Comparison of ENCODE assay signal across 8 mouse cellular contexts in genomic region chr13:93499973-93500633, GRCm38 (mm10). TPM values are rescaled to one million over a fixed set of nuclear protein-coding genes. Genes with fewer than 3 reads are reported as not detected.
DNase-seq lines count a peak whose midpoint lies in the region; ATAC-seq and TF ChIP-seq lines count a peak whose summit lies in the region.

No protein-coding gene starts in this region.

- peak overlapping the region; percentile 89 for H3K4me3 ChIP-seq in lung, postnatal 0 days (ENCODE audit: low read depth, low read length)
- peak overlapping the region; percentile 91 for H3K4me3 ChIP-seq in embryonic facial prominence, embryonic 14.5 days (ENCODE audit: low read depth, low read length)
- peak overlapping the region; percentile 96 for H3K4me3 ChIP-seq in limb, embryonic 11.5 days (ENCODE audit: low read depth, low read length)
- H3K4me3 ChIP-seq in olfactory bulb, adult 2 months (ENCODE audit: insufficient read depth, low read depth, low read length), result peak overlapping the region; percentile 91

- no peak for DNase-seq in lung, postnatal 0 days (ENCODE audit: low spot score)
- DNase-seq in lung, postnatal 4 days, result no peak
- DNase-seq in embryonic facial prominence, embryonic 14.5 days (ENCODE audit: low spot score), result no peak
- no peak for DNase-seq in limb, embryonic 11.5 days (ENCODE audit: low spot score)
- DNase-seq in urinary bladder, postnatal 25 days (ENCODE audit: low spot score), result no peak
- no peak for DNase-seq in gastrocnemius, postnatal 25 days
- DNase-seq in thymus, postnatal 10 days (ENCODE audit: low spot score in 2 of 2), result no peak

- peak overlapping the region; percentile 98 for H3K4me2 ChIP-seq in lung, postnatal 0 days (replicated peaks; ENCODE audit: low read depth, low read length)
- H3K4me2 ChIP-seq in embryonic facial prominence, embryonic 14.5 days (ENCODE audit: low read depth, low read length), result peak overlapping the region; percentile 90
- H3K4me2 ChIP-seq in limb, embryonic 11.5 days (ENCODE audit: low read depth, severe bottlenecking), result peak overlapping the region; percentile 74

- no peaks in the 10 kb centered on the region for H3K9me3 ChIP-seq in lung, postnatal 0 days (ENCODE audit: low read length)
- no peaks in the 10 kb centered on the region for H3K9me3 ChIP-seq in embryonic facial prominence, embryonic 14.5 days (ENCODE audit: control insufficient read depth, low read length)
- H3K9me3 ChIP-seq in limb, embryonic 11.5 days (ENCODE audit: control insufficient read depth, low read length), result no peaks in the 10 kb centered on the region

- H3K27me3 ChIP-seq in lung, postnatal 0 days (replicated peaks; ENCODE audit: insufficient read depth, low read length), result no peaks in the 10 kb centered on the region
- no peaks in the 10 kb centered on the region for H3K27me3 ChIP-seq in embryonic facial prominence, embryonic 14.5 days (replicated peaks; ENCODE audit: control insufficient read depth, insufficient read depth, low read length)
- H3K27me3 ChIP-seq in limb, embryonic 11.5 days (ENCODE audit: control insufficient read depth, insufficient read depth, low read length), result no peaks in the 10 kb centered on the region

- ATAC-seq in lung, postnatal 0 days, result no peak
- ATAC-seq in embryonic facial prominence, embryonic 14.5 days (ENCODE audit: low read depth), result no peak; the same call in 1 of the 2 replicates
- no peak; the same call in 1 of the 2 replicates for ATAC-seq in limb, embryonic 11.5 days (ENCODE audit: insufficient number of reproducible peaks, low FRiP score, low TSS enrichment, low read depth)

- TF ChIP-seq EP300 in lung, postnatal 0 days (IDR thresholded peaks at IDR 0.05), result no peak

- H3K9ac ChIP-seq in lung, postnatal 0 days (replicated peaks; ENCODE audit: low read depth), result peak overlapping the region; percentile 86; the same call in 1 of the 2 replicates
- H3K9ac ChIP-seq in embryonic facial prominence, embryonic 14.5 days (ENCODE audit: low read depth, low read length), result peak overlapping the region; percentile 96
- peak overlapping the region; percentile 93 for H3K9ac ChIP-seq in limb, embryonic 11.5 days (ENCODE audit: low read length)

- TF ChIP-seq CTCF in lung, postnatal 0 days (IDR thresholded peaks at IDR 0.05), result no peak
- TF ChIP-seq CTCF in olfactory bulb, adult 2 months (IDR thresholded peaks at IDR 0.05; ENCODE audit: insufficient read depth, low read depth, low read length), result no peak

- TF ChIP-seq POLR2A in olfactory bulb, adult 2 months (IDR thresholded peaks at IDR 0.05; ENCODE audit: insufficient read depth, low read depth, low read length), result no peak; the same call in 1 of the 2 replicates

- H3K27ac ChIP-seq in lung, postnatal 0 days (ENCODE audit: low read length), result peak overlapping the region; percentile 98
- H3K27ac ChIP-seq in embryonic facial prominence, embryonic 14.5 days (replicated peaks; ENCODE audit: low read depth, low read length), result peak overlapping the region; percentile 97
- H3K27ac ChIP-seq in limb, embryonic 11.5 days (replicated peaks; ENCODE audit: low read depth, low read length), result peak overlapping the region; percentile 91
- peak overlapping the region; percentile 60 for H3K27ac ChIP-seq in olfactory bulb, adult 2 months (ENCODE audit: insufficient read depth, low read depth, low read length)

- no peaks in the 10 kb centered on the region for H3K36me3 ChIP-seq in lung, postnatal 0 days (ENCODE audit: insufficient read depth, low read length)
- H3K36me3 ChIP-seq in embryonic facial prominence, embryonic 14.5 days (ENCODE audit: control insufficient read depth, insufficient read depth, low read length), result no peaks in the 10 kb centered on the region
- no peaks in the 10 kb centered on the region for H3K36me3 ChIP-seq in limb, embryonic 11.5 days (ENCODE audit: control insufficient read depth, insufficient read depth, low read length)

- no peaks in the 10 kb centered on the region; the same call in 1 of the 2 replicates for H3K4me1 ChIP-seq in lung, postnatal 0 days (ENCODE audit: insufficient read depth, low read depth, low read length)
- H3K4me1 ChIP-seq in embryonic facial prominence, embryonic 14.5 days (ENCODE audit: control insufficient read depth, insufficient read depth, low read length), result peaks cover 21% of the 10 kb centered on the region
- H3K4me1 ChIP-seq in limb, embryonic 11.5 days (ENCODE audit: control insufficient read depth, insufficient read depth, low read length), result peaks cover 7% of the 10 kb centered on the region; the same call in 1 of the 2 replicates
- 0 out of 2 replicates have a peak, but pooled peaks cover under 1% of the 10 kb centered on the region for H3K4me1 ChIP-seq in olfactory bulb, adult 2 months (ENCODE audit: control insufficient read depth, insufficient read depth, low read length)

- 9% methylated on average over 12 of the region's 12 CpGs for WGBS in lung, postnatal 0 days
- 11% methylated on average over 12 of the region's 12 CpGs for WGBS in embryonic facial prominence, embryonic 14.5 days
- 11% methylated on average over 12 of the region's 12 CpGs for WGBS in limb, embryonic 11.5 days
- WGBS in olfactory bulb, adult 2 months, result 3% methylated on average over 12 of the region's 12 CpGs

RNA-seq across cellular contexts. Expression of gene Jmy, which starts 0.5 kb away (rescaled TPM):
- polyA plus RNA-seq in lung, postnatal 0 days (2015; fragmentation: Nextera tagmentation; extraction: Ambion mirVana), result 8.3 and 9.3 TPM in 2 replicates
- polyA plus RNA-seq in embryonic facial prominence, embryonic 14.5 days (2014; fragmentation: Nextera tagmentation; extraction: Ambion mirVana), result 6.2 and 6.8 TPM in 2 replicates
- 4.2 TPM in 2 replicates for polyA plus RNA-seq in limb, embryonic 11.5 days (2014; fragmentation: Nextera tagmentation; extraction: Ambion mirVana)
- 52.0 TPM in 1 of 2 replicates, not detected in the other for polyA plus RNA-seq in olfactory bulb, adult 2 months (2012; ENCODE audit: insufficient read depth, insufficient read length, low replicate concordance, missing spikeins)
- 10 to 100 TPM; 20.7 to 26.9 TPM for total RNA-seq in gastrocnemius, postnatal 25 days (2021)
